23 mouse cellular contexts compared by ENCODE assay signal in the genomic region with DNA sequence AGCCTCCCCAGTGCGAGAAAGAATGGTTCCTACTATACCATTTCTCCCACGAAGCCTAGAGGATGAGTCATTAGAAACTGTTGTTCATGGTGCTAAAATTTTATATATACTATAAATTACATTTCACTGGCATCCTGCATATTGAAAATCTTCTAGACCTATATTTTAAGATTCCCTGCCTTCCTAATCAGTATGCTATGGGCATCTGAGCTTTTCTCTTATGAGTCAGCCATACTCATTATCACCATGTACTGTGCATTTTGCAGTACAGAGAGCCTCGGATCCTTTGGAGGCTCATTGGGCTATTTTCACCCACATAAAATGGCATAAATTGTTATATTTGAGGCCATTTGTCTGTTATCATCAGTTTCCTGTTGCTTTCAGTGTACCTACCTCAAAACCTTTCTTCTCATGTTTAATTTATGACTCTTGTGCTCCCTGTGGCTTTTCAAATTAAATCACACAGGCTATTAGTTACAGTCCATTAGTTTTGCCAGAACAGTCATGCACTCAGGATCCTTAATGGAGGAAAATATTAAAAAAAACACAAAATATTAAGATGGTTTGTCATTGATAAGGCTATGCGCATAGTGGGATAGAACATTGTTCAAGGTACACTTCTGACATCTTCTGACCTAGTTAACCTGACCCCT.
DNase-seq lines count a peak whose midpoint lies in the region; ATAC-seq and TF ChIP-seq lines count a peak whose summit lies in the region.
"Had no signal": no experiment of that assay in that cellular context is flagged by ENCODE, and none has a peak within 500 bp of the region (broad histone marks: within the 10 kb centered on the region; RNA-seq: fewer than 3 reads in every experiment).

No protein-coding gene starts in this region.

- peak; percentile 0 for DNase-seq in kidney, adult 2 months
- DNase-seq in kidney, postnatal 25 days, result no peak
- peak; percentile 22 for DNase-seq in midbrain, embryonic 14.5 days
- DNase-seq in midbrain, embryonic 10.5 days (ENCODE audit: low spot score), result no peak
- DNase-seq in gastrocnemius, postnatal 14 days, result no peak
- DNase-seq in heart, adult 9 months (ENCODE audit: low spot score in 2 of 2), result no peak
- DNase-seq: adrenal gland, postnatal 14 days; cerebellum, adult 9-10 months; forebrain, postnatal 0 days; heart, postnatal 36 days; kidney, adult 8-10 months; liver; lung, postnatal 36 days; right cerebral cortex, postnatal 14 days; thymus, postnatal 14 days had no signal

- H3K4me3 ChIP-seq in kidney, adult 2 months (ENCODE audit: insufficient read depth, low read depth, low read length), result no peak overlapping the region
- H3K4me3 ChIP-seq in midbrain, embryonic 14.5 days (replicated peaks; ENCODE audit: low read depth, low read length), result no peak overlapping the region
- no peak overlapping the region for H3K4me3 ChIP-seq in midbrain, embryonic 10.5 days
- no peak overlapping the region for H3K4me3 ChIP-seq in cortical plate, adult 2 months (ENCODE audit: insufficient read depth, low read length)
- no peak overlapping the region for H3K4me3 ChIP-seq in neural tube, embryonic 13.5 days
- H3K4me3 ChIP-seq: embryonic facial prominence, embryonic 10.5 days; heart, embryonic 15.5 days; limb, embryonic 10.5 days; liver, embryonic 15.5 days; lung, embryonic 15.5 days; megakaryocyte, embryonic 14.5 days had no signal

- no peak for ATAC-seq in midbrain, embryonic 14.5 days (ENCODE audit: low FRiP score, low TSS enrichment)
- peak; percentile 74 for ATAC-seq in neural tube, embryonic 13.5 days (ENCODE audit: low read depth)
- ATAC-seq: forebrain, postnatal 0 days had no signal

- no peaks in the 10 kb centered on the region for H3K36me3 ChIP-seq in kidney, adult 2 months (ENCODE audit: control insufficient read depth, insufficient read depth, low read length)
- H3K36me3 ChIP-seq in midbrain, embryonic 14.5 days (ENCODE audit: control insufficient read depth, insufficient read depth, low read length), result no peaks in the 10 kb centered on the region
- no peaks in the 10 kb centered on the region for H3K36me3 ChIP-seq in midbrain, embryonic 10.5 days
- H3K36me3 ChIP-seq in neural tube, embryonic 13.5 days, result no peaks in the 10 kb centered on the region
- H3K36me3 ChIP-seq: embryonic facial prominence, embryonic 10.5 days; heart, embryonic 15.5 days; limb, embryonic 10.5 days; liver, embryonic 15.5 days; lung, embryonic 15.5 days had no signal

- no peaks in the 10 kb centered on the region for H3K27me3 ChIP-seq in kidney, adult 2 months (replicated peaks; ENCODE audit: control insufficient read depth, insufficient read depth, low read length)
- H3K27me3 ChIP-seq in midbrain, embryonic 14.5 days (ENCODE audit: control insufficient read depth, insufficient read depth, low read length), result no peaks in the 10 kb centered on the region
- H3K27me3 ChIP-seq in midbrain, embryonic 10.5 days (ENCODE audit: low read depth, poor library complexity, severe bottlenecking), result no peaks in the 10 kb centered on the region
- no peaks in the 10 kb centered on the region for H3K27me3 ChIP-seq in neural tube, embryonic 13.5 days
- H3K27me3 ChIP-seq: heart, embryonic 15.5 days; liver, embryonic 15.5 days; lung, embryonic 15.5 days; megakaryocyte, embryonic 14.5 days had no signal

- WGBS in kidney, adult 2 months, result 73% methylated on average over 4 of the region's 4 CpGs
- 79% methylated on average over 4 of the region's 4 CpGs for WGBS in midbrain, embryonic 14.5 days
- 88% methylated on average over 4 of the region's 4 CpGs for WGBS in midbrain, embryonic 10.5 days
- WGBS in neural tube, embryonic 13.5 days, result 69% methylated on average over 4 of the region's 4 CpGs

- no peak overlapping the region for H3K9ac ChIP-seq in midbrain, embryonic 14.5 days (replicated peaks; ENCODE audit: low read length)
- no peak overlapping the region for H3K9ac ChIP-seq in neural tube, embryonic 13.5 days
- H3K9ac ChIP-seq: forebrain, postnatal 0 days; heart, embryonic 15.5 days; liver, embryonic 15.5 days; lung, embryonic 15.5 days had no signal

- no peak overlapping the region for H3K4me2 ChIP-seq in midbrain, embryonic 14.5 days (ENCODE audit: low read length)
- no peak overlapping the region for H3K4me2 ChIP-seq in neural tube, embryonic 13.5 days
- H3K4me2 ChIP-seq: heart, embryonic 15.5 days; liver, embryonic 15.5 days; lung, embryonic 15.5 days had no signal

- no peaks in the 10 kb centered on the region for H3K4me1 ChIP-seq in kidney, adult 2 months (ENCODE audit: control insufficient read depth, insufficient read depth, low read length)
- H3K4me1 ChIP-seq in midbrain, embryonic 14.5 days (ENCODE audit: control insufficient read depth, insufficient read depth, low read length), result no peaks in the 10 kb centered on the region
- no peaks in the 10 kb centered on the region for H3K4me1 ChIP-seq in midbrain, embryonic 10.5 days
- no peaks in the 10 kb centered on the region for H3K4me1 ChIP-seq in cortical plate, adult 2 months (ENCODE audit: control insufficient read depth, insufficient read depth, low read length)
- H3K4me1 ChIP-seq in neural tube, embryonic 13.5 days (replicated peaks), result peaks cover 6% of the 10 kb centered on the region; the same call in 1 of the 2 replicates
- H3K4me1 ChIP-seq: embryonic facial prominence, embryonic 10.5 days; heart, embryonic 15.5 days; limb, embryonic 10.5 days; liver, embryonic 15.5 days; lung, embryonic 15.5 days had no signal

- intact Hi-C loops in gastrocnemius, postnatal 14 days (cut with DNase I; ENCODE audit: low total_unique reads), result no loop called here

- no peak overlapping the region for H3K27ac ChIP-seq in kidney, adult 2 months (ENCODE audit: insufficient read depth, low read depth, low read length)
- H3K27ac ChIP-seq in midbrain, embryonic 14.5 days (replicated peaks; ENCODE audit: low read depth, low read length), result no peak overlapping the region
- no peak overlapping the region for H3K27ac ChIP-seq in midbrain, embryonic 10.5 days (replicated peaks)
- H3K27ac ChIP-seq in cortical plate, adult 2 months (ENCODE audit: insufficient read depth, low read length), result 0 out of 2 replicates have a peak overlapping the region, but pooled peaks have one; percentile 13
- no peak overlapping the region for H3K27ac ChIP-seq in neural tube, embryonic 13.5 days (replicated peaks)
- H3K27ac ChIP-seq: embryonic facial prominence, embryonic 10.5 days; heart, embryonic 15.5 days; limb, embryonic 10.5 days; liver, embryonic 15.5 days; lung, embryonic 15.5 days had no signal

- no peak for TF ChIP-seq CTCF in kidney, adult 2 months (conservative IDR thresholded peaks at IDR 0.05; ENCODE audit: insufficient read depth, insufficient read length, low read depth, low read length)
- no peak for TF ChIP-seq CTCF in cortical plate, adult 2 months (IDR thresholded peaks at IDR 0.05; ENCODE audit: extremely low read depth, insufficient read depth, low read length)

- TF ChIP-seq POLR2A in kidney, adult 2 months (IDR thresholded peaks at IDR 0.05; ENCODE audit: low read depth, low read length), result no peak
- no peak for TF ChIP-seq POLR2A in cortical plate, adult 2 months (IDR thresholded peaks at IDR 0.05; ENCODE audit: extremely low read depth, insufficient read depth, low read length)

- no peaks in the 10 kb centered on the region for H3K9me3 ChIP-seq in midbrain, embryonic 14.5 days (ENCODE audit: control insufficient read depth, low read length)
- H3K9me3 ChIP-seq in midbrain, embryonic 10.5 days (replicated peaks), result no peaks in the 10 kb centered on the region
- no peaks in the 10 kb centered on the region for H3K9me3 ChIP-seq in neural tube, embryonic 13.5 days
- H3K9me3 ChIP-seq: embryonic facial prominence, embryonic 10.5 days; heart, embryonic 15.5 days; limb, embryonic 10.5 days; liver, embryonic 15.5 days; lung, embryonic 15.5 days; megakaryocyte, embryonic 14.5 days had no signal

Comparison
In these comparisons a context has a peak if more than half of its experiments do, and no peak if none do; other contexts are left out.
1. DNase-seq: peak in kidney, adult 2 months (single experiment) and midbrain, embryonic 14.5 days (single experiment); none in kidney, postnatal 25 days (0 of 2), midbrain, embryonic 10.5 days (single experiment), gastrocnemius, postnatal 14 days (single experiment) and heart, adult 9 months (0 of 2).